In the genomic region with DNA sequence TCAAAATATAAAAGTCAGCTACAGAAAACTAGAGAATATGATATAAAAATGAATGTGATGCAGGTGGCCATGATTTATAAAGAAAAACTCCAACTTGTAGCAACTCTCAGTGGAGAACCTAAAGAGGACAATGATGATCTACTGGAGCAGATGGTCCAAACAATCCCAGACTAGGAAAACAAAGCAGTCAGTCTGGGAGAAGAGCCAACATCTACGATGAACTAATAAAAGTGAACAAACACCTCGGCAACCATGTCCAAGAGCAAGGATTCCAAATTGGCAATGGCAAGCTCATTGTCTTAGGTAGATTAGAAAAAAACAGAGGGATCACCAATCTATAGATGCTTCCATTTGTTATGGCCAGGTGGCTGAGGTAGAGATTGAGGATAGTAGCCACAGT, we compare ENCODE assay signal across 16 mouse cellular contexts.
A peak's percentile ranks its signal among the peaks of the same experiment; 100 is the strongest.
DNase-seq lines count a peak whose midpoint lies in the region; TF ChIP-seq lines count a peak whose summit lies in the region.
"Had no signal": no experiment of that assay in that cellular context is flagged by ENCODE, and none has a peak within 500 bp of the region (broad histone marks: within the 10 kb centered on the region; RNA-seq: fewer than 3 reads in every experiment).

No protein-coding gene starts in this region.

- TF ChIP-seq POLR2A in brain, embryonic 14.5 days (IDR thresholded peaks at IDR 0.05; ENCODE audit: borderline replicate concordance, extremely low read depth, insufficient read depth, insufficient read length, poor library complexity, severe bottlenecking): no peak

- DNase-seq in layer of hippocampus, adult 9-11 months: peak; percentile 2
- no peak for DNase-seq in layer of hippocampus, adult 9-10 months (ENCODE audit: low spot score)
- peak; percentile 54 for DNase-seq in brain, embryonic 14.5 days (ENCODE audit: low read depth)
- DNase-seq in cerebellum, adult 18-20 months: peak; percentile 15 to 34
- DNase-seq in cerebellum, postnatal 25 days: peak; percentile 19 to 31
- DNase-seq in frontal cortex, postnatal 36 days (ENCODE audit: low spot score in 2 of 2): no peak
- DNase-seq in thymus, adult 18-20 months: no peak
- DNase-seq: adrenal gland, postnatal 36 days; B cell, adult 2 months; embryo, embryonic 11 days; heart, postnatal 14 days; kidney, adult 8-10 months; kidney, postnatal 4 days; lung, embryonic 14.5 days; lung, postnatal 14 days; thymus, postnatal 14 days had no signal

- no peak for TF ChIP-seq CTCF in brain, embryonic 14.5 days (IDR thresholded peaks at IDR 0.05; ENCODE audit: borderline replicate concordance, extremely low read depth, insufficient read depth, insufficient read length)

Comparison
In these comparisons a context has a peak if more than half of its experiments do, and no peak if none do; other contexts are left out.
1. DNase-seq: peak in layer of hippocampus, adult 9-11 months (single experiment), brain, embryonic 14.5 days (single experiment), cerebellum, adult 18-20 months (2 of 2) and cerebellum, postnatal 25 days (2 of 2); none in layer of hippocampus, adult 9-10 months (single experiment), frontal cortex, postnatal 36 days (0 of 2) and thymus, adult 18-20 months (0 of 2).